Mouse (Mus musculus) brain, embryonic 14.5 days (tissue): ENCODE data around the gene Cdipt. TPM values are rescaled to one million over a fixed set of nuclear protein-coding genes. Genes with fewer than 3 reads are reported as not detected.

ENCODE experiments used
- DNase-seq: peaks from one replicate; pipeline ENCODE4 v3.0.0-alpha.2; 2011; ENCODE audit warnings: low read depth
- CTCF ChIP-seq: fragments of 200-500 bp; IDR thresholded peaks from 2 replicates; pipeline ENCODE4 v1.5.1; 2012; ENCODE audit warnings: inconsistent platforms, mild to moderate bottlenecking, moderate library complexity, borderline replicate concordance; ENCODE audit not compliant: insufficient read depth, insufficient read length; ENCODE audit errors: extremely low read depth
- POLR2A ChIP-seq: fragments of 200-500 bp; IDR thresholded peaks from 2 replicates; pipeline ENCODE4 v1.6.1; 2012; ENCODE audit warnings: mild to moderate bottlenecking, inconsistent platforms, borderline replicate concordance; ENCODE audit not compliant: poor library complexity, insufficient read depth, insufficient read length, severe bottlenecking; ENCODE audit errors: extremely low read depth
- polyA plus RNA-seq: library from polyadenylated mRNA; depleted of rRNA; stranded (reverse); fragments of >200 nt; gene quantifications from 2 replicates; pipeline ENCODE4 v1.2.3, GENCODE M21; 2012; rRNA removed

Cdipt gene
- 153 and 166 TPM in 2 replicates for polyA plus RNA-seq

DNA sequence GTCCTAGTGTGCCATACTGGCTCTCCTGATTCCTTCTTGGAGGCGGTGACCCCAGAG is at the start of gene Cdipt:
TSS of gene Cdipt (plus strand) at position 22 of the 57 bp plus-strand sequence.
- TF ChIP-seq CTCF: no peak
- no peak for TF ChIP-seq POLR2A
- DNase-seq: no peak

DNA sequence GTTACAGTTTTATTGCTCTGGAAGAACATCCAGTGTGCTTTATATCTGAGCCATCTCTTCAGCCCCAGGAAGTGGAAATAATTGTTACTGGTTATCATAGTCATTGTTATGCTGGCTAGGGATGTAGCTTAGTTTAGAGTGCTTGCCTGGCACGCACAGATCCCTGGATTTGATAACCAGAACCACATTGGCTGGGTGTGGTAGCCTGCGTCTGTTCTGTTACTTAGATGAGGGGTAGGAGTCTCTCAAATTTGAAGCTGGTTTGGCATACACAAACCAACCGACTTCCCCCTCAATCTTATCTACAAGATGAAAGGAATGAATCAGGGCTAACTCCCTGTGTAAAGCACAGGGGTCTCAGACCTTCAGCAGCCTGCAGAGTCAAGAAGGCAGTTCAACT is 49.4 kb upstream of the Cdipt start:
- TF ChIP-seq POLR2A: no peak
- TF ChIP-seq CTCF: no peak

DNA sequence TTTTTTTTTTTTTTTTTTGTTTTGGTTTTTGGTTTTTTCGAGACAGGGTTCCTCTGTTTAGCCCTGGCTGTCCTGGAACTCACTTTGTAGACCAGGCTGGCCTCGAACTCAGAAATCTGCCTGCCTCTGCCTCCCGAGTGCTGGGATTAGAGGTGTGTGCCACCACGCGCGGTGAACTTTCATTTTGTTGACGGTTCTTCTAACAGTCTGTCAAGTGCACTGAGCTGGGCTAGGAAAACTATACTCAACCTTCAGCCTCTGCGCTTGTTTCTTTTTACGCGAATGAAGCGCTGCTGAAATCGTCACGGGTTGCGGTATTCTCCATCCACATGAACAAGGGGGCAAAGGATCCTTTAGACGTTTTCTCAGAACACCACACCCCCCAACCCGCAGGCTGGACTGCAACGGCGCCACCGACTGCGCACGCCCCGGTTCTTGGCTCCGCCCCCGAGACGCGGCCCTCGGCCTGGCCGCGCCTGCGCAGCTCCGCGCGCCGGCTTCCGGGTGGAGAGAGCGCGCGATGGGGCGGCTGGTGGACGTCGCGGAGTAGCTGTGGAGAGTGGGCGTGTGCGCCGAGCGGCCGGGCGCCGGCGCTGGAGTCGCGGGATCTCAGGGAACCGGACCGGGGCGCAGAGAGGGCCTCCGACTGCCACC is 47.2 kb upstream of the Cdipt start, which contains the start of gene Kctd13:
TSS of gene Kctd13 (plus strand) at position 496 of the 654 bp plus-strand sequence.
- TF ChIP-seq CTCF (no peak), POLR2A (peak; percentile 90)
- peak; percentile 95 for DNase-seq

More for the DNA sequence above, 49.4 kb upstream of the Cdipt start:
- DNase-seq: no peak

DNA sequence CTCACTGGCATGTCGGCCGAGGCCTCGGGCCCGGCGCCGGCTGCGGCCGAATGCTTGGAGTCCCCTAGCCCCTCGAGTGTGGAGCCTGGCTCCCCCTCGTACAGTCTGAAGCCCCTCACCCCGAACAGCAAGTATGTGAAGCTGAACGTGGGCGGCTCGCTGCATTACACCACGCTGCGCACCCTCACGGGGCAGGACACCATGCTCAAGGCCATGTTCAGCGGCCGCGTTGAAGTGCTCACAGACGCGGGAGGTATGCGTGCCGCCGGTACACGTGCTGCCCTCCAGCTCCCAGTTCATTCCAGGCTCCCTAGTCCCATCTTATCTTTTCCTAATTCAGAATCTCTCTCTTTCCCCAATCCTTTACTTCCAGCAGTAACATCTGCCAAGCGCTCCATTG is 46.7 kb upstream of the Cdipt start:
- DNase-seq: peak; percentile 54
- TF ChIP-seq POLR2A (no peak), CTCF (no peak)

DNA sequence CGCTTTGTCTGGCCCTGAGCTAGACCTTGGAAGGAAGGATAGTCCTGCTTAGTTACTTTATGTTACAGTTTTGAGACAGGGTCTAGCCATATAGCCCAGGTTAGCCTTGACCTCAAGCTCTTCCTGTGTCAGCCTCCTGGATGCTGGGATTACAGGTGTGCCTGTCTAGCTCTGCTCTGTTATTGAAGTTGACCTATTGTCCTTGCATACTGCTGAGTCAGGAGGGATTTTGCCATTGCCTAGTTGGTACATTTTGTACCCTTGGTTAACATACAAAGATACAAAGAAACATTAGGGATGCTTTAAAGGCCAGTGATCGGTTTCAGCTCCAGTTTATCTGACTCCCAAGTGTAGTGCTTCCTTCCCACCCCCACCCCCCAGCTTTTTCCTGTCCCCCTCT is 43.1 kb upstream of the Cdipt start:
- no peak for DNase-seq
- no peak for TF ChIP-seq POLR2A
- no peak for TF ChIP-seq CTCF

DNA sequence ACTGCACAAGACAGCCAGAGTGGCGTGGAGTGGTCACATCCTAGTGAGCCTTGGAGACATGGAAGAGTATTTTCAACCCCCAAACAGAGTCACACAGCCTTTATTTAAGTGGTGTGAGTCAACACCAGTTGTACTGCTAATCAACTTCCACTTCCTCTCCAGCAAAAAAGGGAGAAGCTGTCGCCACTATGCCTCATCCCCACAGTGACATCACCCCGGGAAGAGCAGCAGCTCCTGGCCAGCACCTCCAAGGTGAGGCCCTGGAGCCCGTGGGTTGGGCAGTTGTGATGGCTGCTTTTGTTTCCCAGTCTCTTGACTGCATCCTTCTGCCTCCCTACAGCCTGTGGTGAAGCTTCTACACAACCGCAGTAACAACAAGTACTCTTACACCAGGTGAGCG is 34.5 kb upstream of the Cdipt start:
- no peak for DNase-seq
- TF ChIP-seq POLR2A (no peak), CTCF (no peak)

DNA sequence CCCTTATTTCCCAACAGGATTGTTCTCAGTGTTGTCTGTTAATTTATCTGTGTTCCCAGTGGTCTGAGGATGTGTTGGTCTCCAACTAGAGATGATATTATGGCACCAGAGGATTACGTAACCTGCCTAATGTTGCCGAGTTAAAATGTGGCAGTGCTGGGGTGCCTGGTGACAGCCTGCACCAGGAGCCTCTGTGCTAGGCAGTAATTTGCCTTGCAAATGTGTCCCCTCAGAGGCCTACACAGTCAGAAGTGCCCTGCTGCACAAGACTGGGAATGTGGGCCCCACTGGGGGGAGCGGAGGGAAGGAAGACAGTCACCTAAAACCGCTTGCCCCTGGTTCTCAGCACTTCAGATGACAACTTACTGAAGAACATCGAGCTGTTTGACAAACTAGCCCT is 33.9 kb upstream of the Cdipt start:
- DNase-seq: peak; percentile 40
- no peak for TF ChIP-seq CTCF
- no peak for TF ChIP-seq POLR2A

DNA sequence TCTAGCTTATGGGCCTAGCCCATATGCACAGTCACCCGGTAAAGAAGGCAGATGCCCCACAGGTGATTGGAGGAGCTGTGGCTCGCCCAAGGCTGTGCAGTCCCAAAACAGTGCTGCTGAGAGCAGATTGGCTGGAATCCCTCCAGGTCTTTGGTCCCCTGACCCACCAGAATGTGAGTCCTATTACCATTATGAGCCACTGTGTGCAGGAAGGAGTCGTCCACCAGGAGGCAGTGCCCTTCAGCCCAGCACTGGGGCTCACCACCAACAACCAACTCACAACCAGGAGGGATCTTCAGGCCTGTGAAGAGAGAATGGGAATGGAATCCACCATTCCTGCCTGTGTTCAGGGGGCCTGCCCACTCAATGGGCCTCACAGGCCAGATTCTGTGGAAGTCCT is 29.2 kb upstream of the Cdipt start:
- DNase-seq: peak; percentile 55
- TF ChIP-seq POLR2A (no peak), CTCF (peak; percentile 60)

DNA sequence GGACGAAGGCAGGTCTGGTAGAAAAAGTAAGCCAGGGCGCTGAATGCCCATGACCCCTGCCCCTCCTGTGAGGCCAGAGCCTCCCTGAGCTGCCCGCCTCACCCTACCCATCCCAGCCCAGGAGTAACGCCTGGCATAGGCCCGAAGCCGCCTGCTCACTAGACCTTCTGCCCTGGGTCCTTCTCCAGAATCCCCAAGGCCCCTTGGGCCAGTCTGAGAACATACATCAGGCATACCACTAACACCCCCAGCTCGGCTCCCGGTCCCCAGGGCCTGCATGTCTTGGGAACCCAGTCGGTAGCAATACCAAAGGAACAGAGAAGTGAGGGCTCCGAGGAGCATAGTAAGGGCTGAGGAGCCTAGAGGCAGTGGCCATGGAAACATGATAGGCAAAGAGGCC is 27.1 kb upstream of the Cdipt start:
- TF ChIP-seq POLR2A (no peak), CTCF (no peak)
- no peak for DNase-seq

DNA sequence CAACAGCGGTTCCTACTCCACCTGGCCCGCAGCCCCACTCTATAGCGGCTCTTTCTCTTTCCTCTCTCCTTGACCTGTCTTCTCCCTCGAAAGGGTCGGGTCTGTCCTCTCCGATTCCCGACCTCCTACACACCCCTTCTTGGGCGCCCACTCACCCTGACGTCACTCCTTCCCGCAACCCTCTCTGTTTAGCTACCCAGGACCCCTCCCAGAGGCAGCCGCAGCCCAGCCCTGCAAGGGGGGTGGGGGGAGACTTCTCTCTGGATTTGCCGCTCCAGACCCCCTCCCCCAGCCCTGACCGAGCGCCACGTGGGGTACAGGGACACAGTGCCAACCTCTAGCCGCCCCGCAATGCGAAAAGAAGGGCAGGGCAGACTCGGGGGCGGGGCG is 26.3 kb upstream of the Cdipt start, which contains the start of gene Asphd1:
TSS of gene Asphd1 (minus strand) at position 180 of the 390 bp plus-strand sequence.
- peak; percentile 79 for DNase-seq
- TF ChIP-seq POLR2A (no peak), CTCF (no peak)

DNA sequence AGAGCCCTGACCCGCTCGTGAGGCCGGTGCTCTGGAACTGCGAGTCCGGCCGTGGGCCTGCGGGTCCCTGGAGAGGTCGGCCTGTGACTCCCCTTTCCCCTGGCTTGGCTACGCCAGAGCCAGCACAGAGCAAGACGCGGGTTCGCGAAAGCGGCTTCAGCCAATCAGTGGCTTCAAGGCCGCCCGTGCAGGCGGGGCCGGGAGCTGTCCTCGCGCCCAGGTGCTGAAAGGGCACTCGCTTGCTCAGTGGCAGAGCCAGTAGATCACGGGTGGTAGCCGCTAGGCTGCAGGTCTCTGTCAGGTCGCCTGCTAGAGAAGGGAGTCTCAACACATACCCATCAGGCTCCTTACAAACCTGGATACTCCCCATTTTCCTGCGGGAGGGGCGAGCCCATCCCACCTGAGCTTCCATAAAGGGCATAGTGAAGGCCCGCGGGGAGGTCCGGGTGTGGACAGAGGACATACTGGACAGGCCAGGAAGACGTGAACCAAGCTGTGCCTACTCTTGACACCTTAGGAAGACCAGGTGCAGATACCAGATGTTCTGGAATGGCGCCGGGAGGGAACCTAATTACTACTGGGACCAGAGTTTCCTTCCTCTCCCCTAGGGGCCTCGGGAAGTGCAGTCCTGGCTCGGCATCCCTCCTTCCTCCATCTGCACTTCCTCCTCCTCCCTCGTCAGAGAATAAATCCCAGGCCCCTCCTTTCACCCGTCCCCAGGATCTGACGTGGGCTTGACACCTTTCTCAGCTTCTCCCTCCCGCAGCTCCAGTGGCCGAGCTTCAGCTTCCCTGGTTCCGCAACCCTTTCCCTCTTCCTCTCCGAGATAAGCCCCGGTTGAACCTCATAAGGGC is 25.7 kb upstream of the Cdipt start, which contains the start of gene Sez6l2:
TSS of gene Sez6l2 (plus strand) at position 771 of the 854 bp plus-strand sequence.
- DNase-seq: peak; percentile 91
- TF ChIP-seq CTCF (no peak), POLR2A (peak; percentile 59; the same call in 1 of the 2 replicates)
